Mouse (Mus musculus) CD4-positive, CD25-positive, alpha-beta regulatory T cell, adult 2 months (primary cell): ENCODE results near the gene Prkcg.
"Not testable (repeated sequence)": the region's sequence is repeated elsewhere in the genome, so short reads cannot be mapped to it uniquely, and the experiment has no call there.

ENCODE experiments used
- DNase-seq: peaks from one replicate; pipeline ENCODE4 v3.0.0-alpha.2; 2012; ENCODE audit warnings: low read depth, low spot score

The Prkcg gene

GRCm38 (mm10) chr7:3288976-3289970 is at the start of gene Prkcg, which contains the start of gene Myadm:
Gene Prkcg, plus strand, starts transcription at chr7:3289179.
Gene Myadm, plus strand, starts transcription at chr7:3289080.
- peak; percentile 71 for DNase-seq

- no peak for DNase-seq
These were observed 49.8 kb upstream of the Prkcg start for GRCm38 (mm10) chr7:3239193-3239592.

GRCm38 (mm10) chr7:3260701-3261100 is 28.3 kb upstream of the Prkcg start:
- DNase-seq, result no peak

GRCm38 (mm10) chr7:3261446-3261845 is 27.5 kb upstream of the Prkcg start:
- no peak for DNase-seq

- peak; percentile 49 for DNase-seq
These were observed 26.2 kb upstream of the Prkcg start for GRCm38 (mm10) chr7:3262789-3263188.

GRCm38 (mm10) chr7:3264390-3265022 is 24.5 kb upstream of the Prkcg start:
- no peak for DNase-seq

- DNase-seq, result no peak
These were observed 23.7 kb upstream of the Prkcg start for GRCm38 (mm10) chr7:3265311-3265710.

- no peak for DNase-seq
These were observed 21.7 kb upstream of the Prkcg start for GRCm38 (mm10) chr7:3267261-3267660.

GRCm38 (mm10) chr7:3267888-3268287 is 21.1 kb upstream of the Prkcg start:
- no peak for DNase-seq

- no peak for DNase-seq
These were observed 20.7 kb upstream of the Prkcg start for GRCm38 (mm10) chr7:3268291-3268690.

GRCm38 (mm10) chr7:3272206-3272605 is 16.8 kb upstream of the Prkcg start:
- DNase-seq, result peak; percentile 8

- no peak for DNase-seq
These were observed 13.4 kb upstream of the Prkcg start for GRCm38 (mm10) chr7:3275455-3276170.

GRCm38 (mm10) chr7:3276781-3277180 is 12.2 kb upstream of the Prkcg start:
- DNase-seq, result not testable (repeated sequence)

GRCm38 (mm10) chr7:3280080-3280653 is 8.8 kb upstream of the Prkcg start:
- no peak for DNase-seq

- DNase-seq, result no peak
These were observed 8.3 kb upstream of the Prkcg start for GRCm38 (mm10) chr7:3280654-3281153.

GRCm38 (mm10) chr7:3281741-3282140 is 7.2 kb upstream of the Prkcg start:
- DNase-seq, result no peak

- no peak for DNase-seq
These were observed 5.7 kb upstream of the Prkcg start for GRCm38 (mm10) chr7:3283081-3283875.

- no peak for DNase-seq
These were observed 4.4 kb upstream of the Prkcg start for GRCm38 (mm10) chr7:3284604-3285003.

GRCm38 (mm10) chr7:3286036-3286435 is 2.9 kb upstream of the Prkcg start:
- DNase-seq, result no peak

GRCm38 (mm10) chr7:3287186-3287585 is 1.8 kb upstream of the Prkcg start:
- DNase-seq, result no peak
